ENCODE assay signal across 9 mouse cellular contexts in the genomic region with DNA sequence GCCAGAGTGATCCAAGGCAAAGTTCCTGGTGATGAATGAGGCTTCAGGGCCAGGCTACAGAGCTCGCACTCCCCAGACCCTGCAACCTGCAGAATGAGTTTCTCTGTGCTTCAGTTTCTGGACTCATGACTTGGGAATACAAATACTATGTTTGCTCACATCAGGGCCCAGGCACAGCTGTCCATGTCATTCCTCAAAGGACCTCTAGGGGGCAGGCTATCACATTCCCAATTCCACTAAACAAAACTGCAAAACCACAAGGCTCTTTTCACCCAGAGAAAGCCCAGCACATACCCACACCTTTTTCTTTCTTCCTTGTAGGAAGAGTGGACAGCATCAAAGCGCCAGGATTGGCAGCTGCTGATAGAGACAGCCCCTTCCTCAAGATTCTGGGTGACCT.
DNase-seq lines count a peak whose midpoint lies in the region; ATAC-seq and TF ChIP-seq lines count a peak whose summit lies in the region.
"Had no signal": no experiment of that assay in that cellular context is flagged by ENCODE, and none has a peak within 500 bp of the region (broad histone marks: within the 10 kb centered on the region; RNA-seq: fewer than 3 reads in every experiment).

No protein-coding gene starts in this region.

- no peak overlapping the region for H3K27ac ChIP-seq in liver, embryonic 11.5 days (ENCODE audit: low read depth, low read length)
- no peak overlapping the region for H3K27ac ChIP-seq in cortical plate, adult 2 months (ENCODE audit: insufficient read depth, low read length)
- no peak overlapping the region for H3K27ac ChIP-seq in limb, embryonic 14.5 days (replicated peaks; ENCODE audit: low read depth, low read length)
- H3K27ac ChIP-seq: limb, embryonic 15.5 days had no signal

- TF ChIP-seq CTCF in cortical plate, adult 2 months (IDR thresholded peaks at IDR 0.05; ENCODE audit: extremely low read depth, insufficient read depth, low read length) = peak; percentile 76

- no peak overlapping the region for H3K9ac ChIP-seq in liver, embryonic 11.5 days (ENCODE audit: low read depth, low read length)
- no peak overlapping the region for H3K9ac ChIP-seq in limb, embryonic 14.5 days (ENCODE audit: low read depth, low read length, severe bottlenecking)
- H3K9ac ChIP-seq: limb, embryonic 15.5 days had no signal

- no peaks in the 10 kb centered on the region for H3K4me1 ChIP-seq in liver, embryonic 11.5 days (replicated peaks; ENCODE audit: control insufficient read depth, insufficient read depth, low read length)
- peaks cover 11% of the 10 kb centered on the region for H3K4me1 ChIP-seq in cortical plate, adult 2 months (ENCODE audit: control insufficient read depth, insufficient read depth, low read length)
- no peaks in the 10 kb centered on the region for H3K4me1 ChIP-seq in limb, embryonic 14.5 days (ENCODE audit: control insufficient read depth, insufficient read depth, low read length)
- H3K4me1 ChIP-seq: limb, embryonic 15.5 days had no signal

- WGBS in liver, embryonic 11.5 days = 45% methylated on average over 2 of the region's 2 CpGs
- WGBS in limb, embryonic 14.5 days = 57% methylated on average over 2 of the region's 2 CpGs

- ATAC-seq in liver, embryonic 11.5 days (replicated peaks; ENCODE audit: low FRiP score) = no peak
- ATAC-seq in limb, embryonic 14.5 days (ENCODE audit: low FRiP score, low read depth) = no peak
- no peak for ATAC-seq in inflammation-experienced regulatory T-cells, adult 6 months

- no peaks in the 10 kb centered on the region for H3K27me3 ChIP-seq in liver, embryonic 11.5 days (replicated peaks; ENCODE audit: control insufficient read depth, insufficient read depth, low read length)
- no peaks in the 10 kb centered on the region for H3K27me3 ChIP-seq in limb, embryonic 14.5 days (ENCODE audit: control insufficient read depth, insufficient read depth, low read length)
- H3K27me3 ChIP-seq: limb, embryonic 15.5 days had no signal

- H3K4me3 ChIP-seq in liver, embryonic 11.5 days (ENCODE audit: low read depth, low read length) = no peak overlapping the region
- H3K4me3 ChIP-seq in cortical plate, adult 2 months (ENCODE audit: insufficient read depth, low read length) = no peak overlapping the region
- H3K4me3 ChIP-seq in limb, embryonic 14.5 days (replicated peaks; ENCODE audit: low read length) = no peak overlapping the region
- H3K4me3 ChIP-seq: limb, embryonic 15.5 days had no signal

- no peak overlapping the region for H3K4me2 ChIP-seq in liver, embryonic 11.5 days
- no peak overlapping the region for H3K4me2 ChIP-seq in limb, embryonic 14.5 days (replicated peaks; ENCODE audit: low read depth, low read length, severe bottlenecking)
- H3K4me2 ChIP-seq: limb, embryonic 15.5 days had no signal

- no peaks in the 10 kb centered on the region for H3K9me3 ChIP-seq in liver, embryonic 11.5 days (ENCODE audit: control insufficient read depth, low read length)
- H3K9me3 ChIP-seq in limb, embryonic 14.5 days (ENCODE audit: control insufficient read depth, low read length) = no peaks in the 10 kb centered on the region
- H3K9me3 ChIP-seq: limb, embryonic 15.5 days had no signal

- TF ChIP-seq POLR2A in cortical plate, adult 2 months (IDR thresholded peaks at IDR 0.05; ENCODE audit: extremely low read depth, insufficient read depth, low read length) = no peak
- no peak for TF ChIP-seq POLR2A in limb, embryonic 14.5 days (IDR thresholded peaks at IDR 0.05; ENCODE audit: borderline replicate concordance, extremely low read depth, insufficient read depth, insufficient read length)

- DNase-seq in liver = peak; percentile 16
- no peak for DNase-seq in liver, embryonic 11.5 days (ENCODE audit: low spot score)
- DNase-seq in adrenal gland, adult 8-10 months = peak; percentile 7
- peak; percentile 0 for DNase-seq in induced T-regulatory cell, adult 2 months (ENCODE audit: low read depth)
- DNase-seq in limb, embryonic 14.5 days (ENCODE audit: low spot score) = peak; percentile 45
- peak; percentile 63 for DNase-seq in testis, postnatal 10 days (ENCODE audit: low spot score)

- H3K36me3 ChIP-seq in liver, embryonic 11.5 days (ENCODE audit: control insufficient read depth, insufficient read depth, low read length) = no peaks in the 10 kb centered on the region
- no peaks in the 10 kb centered on the region for H3K36me3 ChIP-seq in limb, embryonic 14.5 days (ENCODE audit: control insufficient read depth, insufficient read depth, low read length)
- H3K36me3 ChIP-seq: limb, embryonic 15.5 days had no signal
